Mouse (Mus musculus) liver, postnatal 0 days (tissue): ENCODE results near the gene Prph. TPM values are rescaled to one million over a fixed set of nuclear protein-coding genes. Genes with fewer than 3 reads are reported as not detected.

ENCODE experiments used
- ATAC-seq: fragments of 200-750 bp; cut with Nextera tagmentation; 2 replicates; pipeline ENCODE4 v1.8.0; 2017; ENCODE audit warnings: mild to moderate bottlenecking, moderate library complexity
- DNase-seq: peaks from one replicate; pipeline ENCODE4 v3.0.0-alpha.2; 2016
- H3K27ac ChIP-seq: fragments of 300-500 bp; sonication (generic); 2 replicates; pipeline ENCODE4 v1.5.1; 2014; ENCODE audit warnings: antibody characterized with exemption, moderate library complexity, mild to moderate bottlenecking, low read depth
- H3K27me3 ChIP-seq: fragments of 300-500 bp; sonication (generic); 2 replicates; pipeline ENCODE4 v1.6.1; 2014; ENCODE audit warnings: low read length, control low read depth, mixed read lengths; ENCODE audit not compliant: insufficient read depth
- H3K36me3 ChIP-seq: fragments of 300-500 bp; sonication (generic); replicated peaks from 2 replicates; pipeline ENCODE4 v1.6.1; 2014; ENCODE audit warnings: mild to moderate bottlenecking, control low read depth, low read length, moderate library complexity, mixed read lengths; ENCODE audit not compliant: insufficient read depth
- H3K4me1 ChIP-seq: fragments of 300-500 bp; sonication (generic); 2 replicates; pipeline ENCODE4 v1.6.1; 2014; ENCODE audit warnings: antibody characterized with exemption, mild to moderate bottlenecking, control low read depth; ENCODE audit not compliant: insufficient read depth
- H3K4me2 ChIP-seq: fragments of 300-500 bp; sonication (generic); 2 replicates; pipeline ENCODE4 v1.6.1; 2014; ENCODE audit warnings: low read depth, mild to moderate bottlenecking, low read length, moderate library complexity, mixed read lengths
- H3K4me3 ChIP-seq: fragments of 300-500 bp; sonication (generic); 2 replicates; pipeline ENCODE4 v1.5.1; 2014; ENCODE audit warnings: low read depth, low read length
- H3K9ac ChIP-seq: fragments of 300-500 bp; sonication (generic); replicated peaks from 2 replicates; pipeline ENCODE4 v1.6.1; 2014; ENCODE audit warnings: mild to moderate bottlenecking, moderate library complexity
- H3K9me3 ChIP-seq: fragments of 300-500 bp; sonication (generic); 2 replicates; pipeline ENCODE4 v1.6.1; 2016; ENCODE audit warnings: mild to moderate bottlenecking, control low read depth, low read length, mixed read lengths
- CTCF ChIP-seq: sonication (generic); IDR thresholded peaks from 2 replicates; pipeline ENCODE4 v1.5.1; 2016; ENCODE audit warnings: antibody characterized with exemption, low read depth
- EP300 ChIP-seq: IDR thresholded peaks from 2 replicates; pipeline ENCODE4 v1.6.1; 2016; ENCODE audit warnings: antibody characterized with exemption, low read depth, mild to moderate bottlenecking
- WGBS: fragments of 180-500 bp; shearing (Covaris S2); extraction: QIAGEN DNeasy Blood & Tissue Kit; methylation state at CpG from one replicate; pipeline ENCODE4 v1.1.7; 2014; ENCODE audit not compliant: insufficient replicate concordance; 5-methylcytosine and 5-hydroxymethylcytosine counted together
- polyA plus RNA-seq: library from polyadenylated mRNA; unstranded; fragments of >200 nt; fragmentation: Nextera tagmentation; extraction: Ambion mirVana; gene quantifications from 2 replicates; pipeline ENCODE4 v1.2.1, GENCODE M21; 2015

Gene Prph
- polyA plus RNA-seq, 1 experiment from 2014 or later, result 0.85 TPM

DNA sequence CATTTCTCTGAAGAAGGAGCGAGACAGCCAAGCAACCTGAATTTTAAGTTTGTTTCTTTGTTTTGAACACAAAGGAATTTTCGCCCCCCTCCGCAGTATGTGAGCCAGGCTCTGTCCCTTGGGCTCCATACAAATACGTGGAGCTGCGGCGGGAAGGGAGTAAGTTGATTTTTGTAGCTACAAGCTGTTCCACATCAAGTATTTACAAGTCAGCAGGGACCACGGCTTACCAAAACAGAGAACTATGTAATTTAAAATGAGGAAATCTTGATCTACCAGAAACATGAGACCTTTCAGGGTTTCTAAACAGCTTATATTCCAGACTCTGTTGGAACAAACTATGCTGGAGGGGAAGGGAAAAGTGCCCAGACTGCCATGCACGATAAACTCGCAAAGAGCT is 37.0 kb upstream of the Prph start:
- peaks cover 5% of the 10 kb centered on the region; the same call in 1 of the 2 replicates for H3K4me1 ChIP-seq
- H3K36me3 ChIP-seq, result no peaks in the 10 kb centered on the region
- H3K4me2 ChIP-seq, result no peak overlapping the region
- DNase-seq (no peak), ATAC-seq (no peak)
- H3K27me3 ChIP-seq, result no peaks in the 10 kb centered on the region
- WGBS, result 79% methylated on average over 9 of the region's 9 CpGs
- H3K27ac ChIP-seq, result 0 out of 2 replicates have a peak overlapping the region, but pooled peaks have one; percentile 34
- no peak overlapping the region for H3K4me3 ChIP-seq
- H3K9me3 ChIP-seq, result no peaks in the 10 kb centered on the region
- no peak overlapping the region for H3K9ac ChIP-seq
- no peak for TF ChIP-seq EP300
- TF ChIP-seq CTCF, result no peak

DNA sequence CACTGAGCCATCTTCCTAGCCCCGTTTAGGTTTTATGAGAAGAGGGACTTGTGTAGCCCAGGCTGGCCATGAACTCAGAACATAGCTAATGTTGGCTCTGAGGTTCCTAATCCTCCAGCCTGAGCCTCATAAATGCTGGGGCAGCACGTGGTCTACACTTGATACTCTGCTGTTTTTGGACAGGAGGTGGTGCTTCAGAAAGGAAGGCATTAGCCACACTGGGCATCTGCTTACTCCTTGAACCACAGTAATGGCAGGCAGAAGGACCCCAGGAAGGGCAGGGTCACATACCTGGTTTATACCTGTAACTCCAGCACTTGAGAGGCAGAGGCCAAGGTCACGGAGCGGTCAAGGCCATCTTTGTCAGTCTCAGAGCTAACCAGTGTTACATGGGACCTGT is 36.3 kb upstream of the Prph start:
- TF ChIP-seq EP300 (no peak), CTCF (no peak)
- Histone ChIP-seq H3K36me3 (no peaks in the 10 kb centered on the region), H3K27me3 (no peaks in the 10 kb centered on the region), H3K4me3 (no peak overlapping the region), H3K27ac (no peak overlapping the region), H3K9me3 (no peaks in the 10 kb centered on the region), H3K4me2 (no peak overlapping the region), H3K4me1 (peaks cover 5% of the 10 kb centered on the region; the same call in 1 of the 2 replicates), H3K9ac (no peak overlapping the region)
- WGBS, result 82% methylated on average over 4 of the region's 4 CpGs
- ATAC-seq, result no peak
- DNase-seq, result no peak

DNA sequence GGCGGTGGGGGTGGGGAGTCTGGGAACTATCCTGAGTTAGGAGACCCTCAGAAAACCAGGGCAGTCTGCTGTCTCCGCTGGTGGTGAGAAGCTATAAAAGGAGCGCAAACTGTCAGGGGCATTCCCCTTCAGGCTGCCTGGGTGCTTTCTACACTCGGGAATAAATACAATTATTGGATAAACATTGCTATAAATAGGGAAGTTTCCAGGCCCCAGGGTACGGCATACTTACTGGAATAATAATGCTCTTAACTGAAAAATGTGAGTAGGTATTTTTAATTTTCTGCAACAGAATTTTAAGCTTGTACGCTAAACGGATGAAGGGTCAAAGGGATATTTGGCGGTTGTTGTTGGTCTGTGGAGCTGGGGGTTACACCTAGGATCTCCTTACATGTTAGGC is 35.5 kb upstream of the Prph start:
- no peak overlapping the region for H3K9ac ChIP-seq
- ATAC-seq (no peak), DNase-seq (no peak)
- no peaks in the 10 kb centered on the region for H3K9me3 ChIP-seq
- H3K4me2 ChIP-seq, result no peak overlapping the region
- TF ChIP-seq EP300 (no peak), CTCF (no peak)
- peaks cover 5% of the 10 kb centered on the region; the same call in 1 of the 2 replicates for H3K4me1 ChIP-seq
- no peak overlapping the region for H3K4me3 ChIP-seq
- no peaks in the 10 kb centered on the region for H3K27me3 ChIP-seq
- no peaks in the 10 kb centered on the region for H3K36me3 ChIP-seq
- H3K27ac ChIP-seq, result no peak overlapping the region
- WGBS, result 73% methylated on average over 8 of the region's 8 CpGs

DNA sequence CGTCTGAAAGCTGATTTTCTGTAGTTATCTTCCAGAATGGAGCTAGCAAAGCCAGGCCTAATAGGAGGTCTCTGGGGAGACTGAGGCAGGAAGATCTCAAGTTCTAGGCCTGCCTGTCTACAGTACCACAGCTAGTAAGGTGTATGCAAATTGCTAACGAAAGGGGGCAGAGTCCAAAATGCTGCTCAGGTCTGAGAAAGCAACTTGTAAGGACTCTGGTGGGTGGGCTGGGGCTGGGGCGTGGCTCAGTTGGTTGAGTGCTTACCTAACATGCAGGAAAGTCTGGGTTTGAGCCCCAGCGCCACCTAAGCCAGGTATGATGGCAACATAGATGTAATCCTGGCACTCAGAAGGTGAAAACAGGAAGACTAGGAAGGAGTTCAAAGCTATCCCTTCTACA is 34.8 kb upstream of the Prph start:
- H3K36me3 ChIP-seq, result no peaks in the 10 kb centered on the region
- H3K27me3 ChIP-seq, result no peaks in the 10 kb centered on the region
- no peak for DNase-seq
- H3K9ac ChIP-seq, result no peak overlapping the region
- H3K4me3 ChIP-seq, result no peak overlapping the region
- TF ChIP-seq EP300 (no peak), CTCF (no peak)
- peaks cover 8% of the 10 kb centered on the region; the same call in 1 of the 2 replicates for H3K4me1 ChIP-seq
- no peak for ATAC-seq
- H3K9me3 ChIP-seq, result no peaks in the 10 kb centered on the region
- no peak overlapping the region for H3K27ac ChIP-seq
- no peak overlapping the region for H3K4me2 ChIP-seq
- 81% methylated on average over 4 of the region's 4 CpGs for WGBS

DNA sequence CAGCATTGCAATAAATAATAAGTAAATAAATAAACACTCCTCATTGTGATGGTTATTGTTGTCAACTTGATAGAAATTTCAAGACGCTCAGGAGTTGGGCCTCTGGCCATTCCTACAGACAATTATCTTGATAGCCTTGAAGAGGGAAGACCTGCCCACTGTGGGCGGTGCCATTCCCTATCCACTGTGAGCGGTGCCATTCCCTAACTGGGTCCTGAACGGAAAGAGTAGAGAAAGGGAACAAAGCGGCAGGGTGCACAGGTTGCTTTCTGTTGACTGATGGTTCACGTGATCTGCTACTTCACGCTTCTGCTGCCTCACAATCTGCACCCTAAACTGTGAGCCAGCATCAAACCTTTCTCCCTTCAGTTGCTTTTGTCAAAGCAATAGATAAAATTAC is 33.7 kb upstream of the Prph start:
- no peak for DNase-seq
- H3K9ac ChIP-seq, result no peak overlapping the region
- 88% methylated on average over 7 of the region's 7 CpGs for WGBS
- H3K4me2 ChIP-seq, result no peak overlapping the region
- no peak for TF ChIP-seq EP300
- TF ChIP-seq CTCF, result no peak
- no peaks in the 10 kb centered on the region for H3K27me3 ChIP-seq
- no peaks in the 10 kb centered on the region for H3K9me3 ChIP-seq
- no peak for ATAC-seq
- H3K4me1 ChIP-seq, result peaks cover 8% of the 10 kb centered on the region; the same call in 1 of the 2 replicates
- H3K36me3 ChIP-seq, result no peaks in the 10 kb centered on the region
- H3K4me3 ChIP-seq, result no peak overlapping the region
- no peak overlapping the region for H3K27ac ChIP-seq

DNA sequence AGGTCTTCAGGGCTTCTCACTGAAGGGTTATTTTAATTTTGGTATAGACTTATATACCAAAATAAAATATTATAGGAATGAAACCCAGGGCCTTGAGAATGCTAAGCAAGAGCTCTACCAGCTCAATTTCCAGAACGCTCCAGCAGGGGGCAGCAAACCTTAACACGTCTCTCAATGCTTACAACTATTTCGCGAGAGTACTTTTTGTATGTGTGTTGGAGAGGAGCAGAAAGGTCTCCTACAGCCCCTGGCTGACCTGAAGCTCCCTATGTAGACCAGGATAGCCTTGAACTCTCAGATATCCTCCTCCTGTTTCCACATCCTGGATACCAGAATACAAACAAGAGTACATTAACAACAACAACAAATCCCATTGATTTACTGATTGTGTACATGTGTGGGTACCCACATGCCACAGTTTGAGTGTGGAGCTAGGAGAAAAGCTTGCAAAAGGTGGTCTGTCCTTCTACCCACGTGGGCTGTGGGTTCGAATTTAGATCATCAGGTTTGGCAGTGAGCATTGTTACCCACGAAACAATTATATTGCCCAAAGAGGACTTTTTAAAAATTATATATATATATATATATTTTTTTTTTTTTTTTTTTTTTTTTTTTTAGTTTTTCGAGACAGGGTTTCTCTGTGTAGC is 30.2 kb upstream of the Prph start:
- peaks cover 12% of the 10 kb centered on the region for H3K4me1 ChIP-seq
- WGBS, result 18% methylated on average over 7 of the region's 8 CpGs
- H3K4me3 ChIP-seq, result no peak overlapping the region
- no peak overlapping the region for H3K27ac ChIP-seq
- H3K36me3 ChIP-seq, result no peaks in the 10 kb centered on the region
- no peaks in the 10 kb centered on the region for H3K9me3 ChIP-seq
- ATAC-seq (no peak), DNase-seq (peak; percentile 89)
- no peaks in the 10 kb centered on the region for H3K27me3 ChIP-seq
- H3K4me2 ChIP-seq, result no peak overlapping the region
- no peak overlapping the region for H3K9ac ChIP-seq
- peak; percentile 84 for TF ChIP-seq CTCF
- no peak for TF ChIP-seq EP300

DNA sequence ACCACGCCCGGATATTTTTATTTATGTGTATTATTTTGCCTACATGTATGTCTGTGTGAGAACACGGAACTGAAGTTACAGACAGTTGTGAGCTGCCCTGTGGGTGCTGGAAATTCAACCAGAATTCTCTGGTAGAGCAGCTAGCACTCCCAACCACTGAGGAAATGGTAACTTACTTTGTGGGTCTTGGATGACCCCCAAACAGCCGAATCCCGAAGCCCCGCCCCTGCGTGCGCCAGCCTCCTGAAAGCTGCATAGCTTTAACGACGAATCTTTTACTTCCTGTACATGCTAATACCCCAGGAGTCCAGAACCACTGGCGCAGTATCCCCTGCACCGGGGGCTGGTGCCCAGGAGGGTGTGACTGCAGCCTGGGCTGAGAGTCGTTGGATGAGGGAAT is 29.6 kb upstream of the Prph start:
- no peak for ATAC-seq
- peak; percentile 13 for DNase-seq
- Histone ChIP-seq H3K4me3 (no peak overlapping the region), H3K4me2 (no peak overlapping the region), H3K9ac (no peak overlapping the region), H3K27me3 (no peaks in the 10 kb centered on the region), H3K27ac (no peak overlapping the region), H3K36me3 (no peaks in the 10 kb centered on the region), H3K9me3 (no peaks in the 10 kb centered on the region), H3K4me1 (peaks cover 12% of the 10 kb centered on the region)
- WGBS, result 65% methylated on average over 13 of the region's 13 CpGs
- TF ChIP-seq EP300, result no peak
- no peak for TF ChIP-seq CTCF
